Mouse (Mus musculus): ENCODE measurements around the gene Esr2. TPM values are rescaled to one million over a fixed set of nuclear protein-coding genes. Genes with fewer than 3 reads are reported as not detected.

Gene Esr2
- polyA plus RNA-seq, 1 experiment from 2014 or later, result 0.46 TPM

GRCm38 (mm10) chr12:76128306-76128705 is 48.8 kb downstream of the Esr2 start:
- no peak for TF ChIP-seq CTCF (IDR thresholded peaks at IDR 0.05; ENCODE audit: low read depth)
- H3K4me1 ChIP-seq (ENCODE audit: insufficient read depth), result no peaks in the 10 kb centered on the region
- no peak overlapping the region for H3K27ac ChIP-seq (ENCODE audit: low read depth)
- no peak overlapping the region for H3K4me3 ChIP-seq (ENCODE audit: low read depth, low read length)
- DNase-seq (peak; percentile 57), ATAC-seq (ENCODE audit: insufficient read depth) (no peak)
- no peaks in the 10 kb centered on the region for H3K27me3 ChIP-seq (ENCODE audit: insufficient read depth, low read length)
- H3K4me2 ChIP-seq, result no peak overlapping the region
- no peaks in the 10 kb centered on the region for H3K36me3 ChIP-seq (ENCODE audit: insufficient read depth)
- H3K9ac ChIP-seq, result no peak overlapping the region
- WGBS, result 32% methylated on average over 3 of the region's 3 CpGs
- no peaks in the 10 kb centered on the region for H3K9me3 ChIP-seq (ENCODE audit: low read depth, low read length)

- no peaks in the 10 kb centered on the region for H3K27me3 ChIP-seq (ENCODE audit: insufficient read depth, low read length)
- WGBS, result 78% methylated on average over 6 of the region's 6 CpGs
- ATAC-seq (ENCODE audit: insufficient read depth) (no peak), DNase-seq (no peak)
- H3K4me2 ChIP-seq, result no peak overlapping the region
- no peak overlapping the region for H3K9ac ChIP-seq
- no peak for TF ChIP-seq CTCF (IDR thresholded peaks at IDR 0.05; ENCODE audit: low read depth)
- no peaks in the 10 kb centered on the region for H3K9me3 ChIP-seq (ENCODE audit: low read depth, low read length)
- no peaks in the 10 kb centered on the region for H3K36me3 ChIP-seq (ENCODE audit: insufficient read depth)
- no peak overlapping the region for H3K27ac ChIP-seq (ENCODE audit: low read depth)
- no peaks in the 10 kb centered on the region for H3K4me1 ChIP-seq (ENCODE audit: insufficient read depth)
- H3K4me3 ChIP-seq (ENCODE audit: low read depth, low read length), result no peak overlapping the region
Observed at GRCm38 (mm10) chr12:76123223-76123622, 53.8 kb downstream of the Esr2 start.

- TF ChIP-seq CTCF (IDR thresholded peaks at IDR 0.05; ENCODE audit: low read depth), result no peak
- Histone ChIP-seq H3K27ac (ENCODE audit: low read depth) (no peak overlapping the region), H3K27me3 (ENCODE audit: insufficient read depth, low read length) (no peaks in the 10 kb centered on the region), H3K4me2 (no peak overlapping the region), H3K36me3 (ENCODE audit: insufficient read depth) (no peaks in the 10 kb centered on the region), H3K4me1 (ENCODE audit: insufficient read depth) (no peaks in the 10 kb centered on the region), H3K9me3 (ENCODE audit: low read depth, low read length) (no peaks in the 10 kb centered on the region), H3K4me3 (ENCODE audit: low read depth, low read length) (no peak overlapping the region), H3K9ac (no peak overlapping the region)
- DNase-seq, result peak; percentile 43
- no peak for ATAC-seq (ENCODE audit: insufficient read depth)
- 48% methylated on average over 4 of the region's 4 CpGs for WGBS
Observed at GRCm38 (mm10) chr12:76117632-76118153, 59.4 kb downstream of the Esr2 start.

- Histone ChIP-seq H3K27me3 (ENCODE audit: insufficient read depth, low read length) (no peaks in the 10 kb centered on the region), H3K9me3 (ENCODE audit: low read depth, low read length) (no peaks in the 10 kb centered on the region), H3K9ac (no peak overlapping the region), H3K27ac (ENCODE audit: low read depth) (no peak overlapping the region), H3K4me3 (ENCODE audit: low read depth, low read length) (no peak overlapping the region), H3K4me2 (no peak overlapping the region), H3K36me3 (ENCODE audit: insufficient read depth) (no peaks in the 10 kb centered on the region), H3K4me1 (ENCODE audit: insufficient read depth) (no peaks in the 10 kb centered on the region)
- ATAC-seq (ENCODE audit: insufficient read depth), result no peak
- no peak for TF ChIP-seq CTCF (IDR thresholded peaks at IDR 0.05; ENCODE audit: low read depth)
- 42% methylated on average over 4 of the region's 4 CpGs for WGBS
- DNase-seq, result no peak
Observed at GRCm38 (mm10) chr12:76116577-76116976, 60.5 kb downstream of the Esr2 start.

- no peak for TF ChIP-seq CTCF (IDR thresholded peaks at IDR 0.05; ENCODE audit: low read depth)
- H3K9me3 ChIP-seq (ENCODE audit: low read depth, low read length), result no peaks in the 10 kb centered on the region
- WGBS, result 73% methylated on average over 3 of the region's 3 CpGs
- H3K36me3 ChIP-seq (ENCODE audit: insufficient read depth), result peaks cover 30% of the 10 kb centered on the region
- no peak for ATAC-seq (ENCODE audit: insufficient read depth)
- H3K4me1 ChIP-seq (ENCODE audit: insufficient read depth), result no peaks in the 10 kb centered on the region
- H3K4me2 ChIP-seq, result no peak overlapping the region
- no peaks in the 10 kb centered on the region for H3K27me3 ChIP-seq (ENCODE audit: insufficient read depth, low read length)
- DNase-seq, result no peak
- no peak overlapping the region for H3K27ac ChIP-seq (ENCODE audit: low read depth)
- H3K9ac ChIP-seq, result no peak overlapping the region
- no peak overlapping the region for H3K4me3 ChIP-seq (ENCODE audit: low read depth, low read length)
Observed at GRCm38 (mm10) chr12:76111046-76111445, 66.0 kb downstream of the Esr2 start.

- Histone ChIP-seq H3K27ac (ENCODE audit: low read depth) (no peak overlapping the region), H3K36me3 (ENCODE audit: insufficient read depth) (peaks cover 41% of the 10 kb centered on the region), H3K9ac (no peak overlapping the region), H3K4me2 (no peak overlapping the region), H3K27me3 (ENCODE audit: insufficient read depth, low read length) (no peaks in the 10 kb centered on the region), H3K9me3 (ENCODE audit: low read depth, low read length) (no peaks in the 10 kb centered on the region), H3K4me1 (ENCODE audit: insufficient read depth) (no peaks in the 10 kb centered on the region), H3K4me3 (ENCODE audit: low read depth, low read length) (no peak overlapping the region)
- ATAC-seq (ENCODE audit: insufficient read depth) (no peak), DNase-seq (no peak)
- TF ChIP-seq CTCF (IDR thresholded peaks at IDR 0.05; ENCODE audit: low read depth), result no peak
- 91% methylated on average over 15 of the region's 15 CpGs for WGBS
Observed at GRCm38 (mm10) chr12:76109646-76110405, 67.2 kb downstream of the Esr2 start.

GRCm38 (mm10) chr12:76104596-76105351 is 72.3 kb downstream of the Esr2 start:
- Histone ChIP-seq H3K4me3 (ENCODE audit: low read depth, low read length) (no peak overlapping the region), H3K27me3 (ENCODE audit: insufficient read depth, low read length) (no peaks in the 10 kb centered on the region), H3K4me2 (no peak overlapping the region), H3K4me1 (ENCODE audit: insufficient read depth) (no peaks in the 10 kb centered on the region), H3K27ac (ENCODE audit: low read depth) (no peak overlapping the region), H3K9ac (no peak overlapping the region), H3K9me3 (ENCODE audit: low read depth, low read length) (no peaks in the 10 kb centered on the region), H3K36me3 (ENCODE audit: insufficient read depth) (peaks cover 88% of the 10 kb centered on the region)
- TF ChIP-seq CTCF (IDR thresholded peaks at IDR 0.05; ENCODE audit: low read depth), result no peak
- no peak for ATAC-seq (ENCODE audit: insufficient read depth)
- DNase-seq, result no peak
- WGBS, result 87% methylated on average over 20 of the region's 20 CpGs

Data from lung, embryonic 14.5 days (tissue).